Mouse (Mus musculus): Measurements from ENCODE around the gene Slc4a2. TPM values are rescaled to one million over a fixed set of nuclear protein-coding genes. Genes with fewer than 3 reads are reported as not detected.

The Slc4a2 gene
- polyA plus RNA-seq, 1 experiment from 2014 or later = 45.1 TPM

- H3K9me3 ChIP-seq (ENCODE audit: control insufficient read depth, low read length) = no peaks in the 10 kb centered on the region
- H3K27me3 ChIP-seq (ENCODE audit: control insufficient read depth, insufficient read depth, low read depth, low read length) = no peaks in the 10 kb centered on the region
- H3K4me3 ChIP-seq (ENCODE audit: low read length) = no peak overlapping the region
- WGBS = 49% methylated on average over 41 of the region's 41 CpGs
- ATAC-seq (ENCODE audit: low read depth) = peak; percentile 2; the same call in 1 of the 2 replicates
- H3K4me1 ChIP-seq (replicated peaks; ENCODE audit: control insufficient read depth, insufficient read depth, low read length) = peaks cover 5% of the 10 kb centered on the region
- no peak overlapping the region for H3K4me2 ChIP-seq (ENCODE audit: low read depth, low read length)
- no peak overlapping the region for H3K27ac ChIP-seq (ENCODE audit: low read length)
- H3K36me3 ChIP-seq (ENCODE audit: control insufficient read depth, insufficient read depth, low read length) = peaks cover 51% of the 10 kb centered on the region
- peak overlapping the region; percentile 24 for H3K9ac ChIP-seq (ENCODE audit: low read length)
Measured at GRCm38 (mm10) chr5:24482247-24483079, 58.8 kb downstream of the Slc4a2 start.

DNA sequence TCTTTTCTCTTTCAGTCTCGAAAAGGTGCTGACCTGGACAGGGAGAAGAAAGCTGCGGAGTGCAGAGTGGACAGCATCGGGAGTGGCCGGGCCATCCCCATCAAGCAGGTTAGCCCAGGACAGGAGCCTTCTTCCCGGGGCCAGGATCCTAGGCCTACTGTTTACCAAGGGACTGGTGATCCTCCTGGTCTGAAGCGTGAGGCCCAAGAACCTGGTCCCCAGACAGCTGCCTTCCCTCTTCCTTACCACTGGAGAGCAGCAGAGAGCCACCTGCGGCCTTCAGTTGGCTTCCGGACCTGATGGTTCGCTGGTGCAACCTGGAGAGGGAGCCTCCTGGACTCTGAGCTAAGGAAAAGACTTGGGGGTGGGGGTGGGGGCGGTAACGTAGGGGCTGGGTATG is 59.7 kb downstream of the Slc4a2 start:
- Histone ChIP-seq H3K27me3 (ENCODE audit: control insufficient read depth, insufficient read depth, low read depth, low read length) (no peaks in the 10 kb centered on the region), H3K9me3 (ENCODE audit: control insufficient read depth, low read length) (no peaks in the 10 kb centered on the region), H3K4me2 (ENCODE audit: low read depth, low read length) (no peak overlapping the region), H3K9ac (ENCODE audit: low read length) (peak overlapping the region; percentile 15; the same call in 1 of the 2 replicates), H3K4me3 (ENCODE audit: low read length) (no peak overlapping the region), H3K36me3 (ENCODE audit: control insufficient read depth, insufficient read depth, low read length) (peaks cover 51% of the 10 kb centered on the region), H3K27ac (ENCODE audit: low read length) (no peak overlapping the region), H3K4me1 (replicated peaks; ENCODE audit: control insufficient read depth, insufficient read depth, low read length) (peaks cover 5% of the 10 kb centered on the region)
- ATAC-seq (ENCODE audit: low read depth) = peak; percentile 51; the same call in 1 of the 2 replicates
- 25% methylated on average over 11 of the region's 11 CpGs for WGBS

GRCm38 (mm10) chr5:24484963-24485362 is 61.3 kb downstream of the Slc4a2 start:
- Histone ChIP-seq H3K4me1 (replicated peaks; ENCODE audit: control insufficient read depth, insufficient read depth, low read length) (peaks cover 5% of the 10 kb centered on the region), H3K4me3 (ENCODE audit: low read length) (no peak overlapping the region), H3K27ac (ENCODE audit: low read length) (no peak overlapping the region), H3K36me3 (ENCODE audit: control insufficient read depth, insufficient read depth, low read length) (peaks cover 58% of the 10 kb centered on the region), H3K27me3 (ENCODE audit: control insufficient read depth, insufficient read depth, low read depth, low read length) (no peaks in the 10 kb centered on the region), H3K4me2 (ENCODE audit: low read depth, low read length) (no peak overlapping the region), H3K9me3 (ENCODE audit: control insufficient read depth, low read length) (no peaks in the 10 kb centered on the region), H3K9ac (ENCODE audit: low read length) (no peak overlapping the region)
- no peak for ATAC-seq (ENCODE audit: low read depth)
- WGBS = 60% methylated on average over 22 of the region's 22 CpGs

DNA sequence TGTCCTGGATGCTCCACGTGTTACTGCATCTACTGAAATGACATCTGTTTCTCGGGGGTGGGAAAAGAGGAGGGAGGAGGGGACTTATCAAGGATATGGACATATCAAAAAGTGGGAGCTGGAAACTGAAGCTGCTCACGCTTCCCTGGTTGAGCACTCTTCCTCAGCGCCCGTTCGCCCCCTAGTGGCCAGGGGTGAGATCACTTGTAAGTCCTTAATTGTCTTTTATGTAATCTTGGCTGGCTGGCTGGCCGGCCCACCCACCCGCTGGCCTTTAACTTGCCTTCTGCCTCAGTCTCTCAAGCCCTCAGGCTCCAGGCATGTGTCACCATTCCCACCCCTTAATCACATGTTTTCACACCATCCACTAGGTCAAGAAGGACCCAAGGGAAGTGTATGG is 62.5 kb downstream of the Slc4a2 start:
- no peak overlapping the region for H3K9ac ChIP-seq (ENCODE audit: low read length)
- no peaks in the 10 kb centered on the region for H3K9me3 ChIP-seq (ENCODE audit: control insufficient read depth, low read length)
- H3K27ac ChIP-seq (ENCODE audit: low read length) = no peak overlapping the region
- H3K4me1 ChIP-seq (replicated peaks; ENCODE audit: control insufficient read depth, insufficient read depth, low read length) = peaks cover 5% of the 10 kb centered on the region
- 1% methylated on average over 8 of the region's 8 CpGs for WGBS
- ATAC-seq (ENCODE audit: low read depth) = peak; percentile 34; the same call in 1 of the 2 replicates
- no peak overlapping the region for H3K4me3 ChIP-seq (ENCODE audit: low read length)
- no peak overlapping the region for H3K4me2 ChIP-seq (ENCODE audit: low read depth, low read length)
- H3K27me3 ChIP-seq (ENCODE audit: control insufficient read depth, insufficient read depth, low read depth, low read length) = no peaks in the 10 kb centered on the region
- H3K36me3 ChIP-seq (ENCODE audit: control insufficient read depth, insufficient read depth, low read length) = peaks cover 57% of the 10 kb centered on the region

DNA sequence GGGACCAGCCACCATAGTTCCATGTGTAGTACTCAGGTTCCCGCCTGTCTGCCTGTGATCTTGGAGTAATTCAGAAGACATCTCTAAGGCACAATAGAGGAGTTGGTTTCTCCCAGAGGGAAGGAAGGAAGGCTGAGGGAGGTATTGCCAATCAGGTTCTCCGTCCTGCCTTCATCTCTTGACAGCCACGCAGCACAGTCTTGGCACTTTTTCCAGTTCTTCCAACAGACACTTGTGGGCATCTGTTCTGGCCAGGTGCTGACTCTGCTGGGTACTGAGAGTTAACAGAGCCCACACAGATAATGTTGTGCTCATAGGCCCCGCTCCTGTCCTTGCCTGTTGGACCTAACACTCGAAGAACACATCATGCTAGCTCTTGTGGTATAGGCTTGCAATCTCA is 63.1 kb downstream of the Slc4a2 start:
- peaks cover 61% of the 10 kb centered on the region for H3K36me3 ChIP-seq (ENCODE audit: control insufficient read depth, insufficient read depth, low read length)
- no peak overlapping the region for H3K9ac ChIP-seq (ENCODE audit: low read length)
- whole genome bisulfite sequencing = 84% methylated on average over 5 of the region's 5 CpGs
- H3K4me2 ChIP-seq (ENCODE audit: low read depth, low read length) = no peak overlapping the region
- ATAC-seq (ENCODE audit: low read depth) = no peak
- H3K27me3 ChIP-seq (ENCODE audit: control insufficient read depth, insufficient read depth, low read depth, low read length) = no peaks in the 10 kb centered on the region
- no peak overlapping the region for H3K27ac ChIP-seq (ENCODE audit: low read length)
- peaks cover 5% of the 10 kb centered on the region for H3K4me1 ChIP-seq (replicated peaks; ENCODE audit: control insufficient read depth, insufficient read depth, low read length)
- H3K4me3 ChIP-seq (ENCODE audit: low read length) = no peak overlapping the region
- H3K9me3 ChIP-seq (ENCODE audit: control insufficient read depth, low read length) = no peaks in the 10 kb centered on the region

- H3K9ac ChIP-seq (ENCODE audit: low read length) = no peak overlapping the region
- H3K27me3 ChIP-seq (ENCODE audit: control insufficient read depth, insufficient read depth, low read depth, low read length) = no peaks in the 10 kb centered on the region
- WGBS = 86% methylated on average over 14 of the region's 14 CpGs
- H3K4me2 ChIP-seq (ENCODE audit: low read depth, low read length) = no peak overlapping the region
- no peak overlapping the region for H3K4me3 ChIP-seq (ENCODE audit: low read length)
- H3K9me3 ChIP-seq (ENCODE audit: control insufficient read depth, low read length) = no peaks in the 10 kb centered on the region
- no peak for ATAC-seq (ENCODE audit: low read depth)
- H3K4me1 ChIP-seq (replicated peaks; ENCODE audit: control insufficient read depth, insufficient read depth, low read length) = no peaks in the 10 kb centered on the region; the same call in none of the 2 replicates
- peaks cover 64% of the 10 kb centered on the region for H3K36me3 ChIP-seq (ENCODE audit: control insufficient read depth, insufficient read depth, low read length)
- no peak overlapping the region for H3K27ac ChIP-seq (ENCODE audit: low read length)
Measured at GRCm38 (mm10) chr5:24490413-24490920, 66.8 kb downstream of the Slc4a2 start.

Other genes with a start within 250 kb of the Slc4a2 start
- gene Kcnh2, start 72.2 kb upstream of the Slc4a2 start, polyA plus RNA-seq (2015; fragmentation: Nextera tagmentation; extraction: Ambion mirVana) = 5.6 and 6.5 TPM in 2 replicates
- 18.9 and 19.8 TPM in 2 replicates for gene Nos3, start 59.0 kb upstream of the Slc4a2 start, polyA plus RNA-seq (2015; fragmentation: Nextera tagmentation; extraction: Ambion mirVana)
- 0.46 and 0.49 TPM in 2 replicates for gene Atg9b, start 31.7 kb upstream of the Slc4a2 start, polyA plus RNA-seq (2015; fragmentation: Nextera tagmentation; extraction: Ambion mirVana)
- gene Abcb8, start 30.2 kb upstream of the Slc4a2 start, polyA plus RNA-seq (2015; fragmentation: Nextera tagmentation; extraction: Ambion mirVana) = 48.0 and 51.4 TPM in 2 replicates
- gene Asic3, start 10.4 kb upstream of the Slc4a2 start, polyA plus RNA-seq (2015; fragmentation: Nextera tagmentation; extraction: Ambion mirVana) = 0.19 TPM in 1 of 2 replicates, not detected in the other
- gene Cdk5, start 307 bp upstream of the Slc4a2 start, polyA plus RNA-seq (2015; fragmentation: Nextera tagmentation; extraction: Ambion mirVana) = 43.0 and 45.8 TPM in 2 replicates
- gene Fastk, start 21.4 kb downstream of the Slc4a2 start, polyA plus RNA-seq (2015; fragmentation: Nextera tagmentation; extraction: Ambion mirVana) = 96.6 and 99.2 TPM in 2 replicates
- gene Tmub1, start 24.0 kb downstream of the Slc4a2 start, polyA plus RNA-seq (2015; fragmentation: Nextera tagmentation; extraction: Ambion mirVana) = 18.0 and 19.6 TPM in 2 replicates
- 18.6 and 22.1 TPM in 2 replicates for gene Agap3, start 28.3 kb downstream of the Slc4a2 start, polyA plus RNA-seq (2015; fragmentation: Nextera tagmentation; extraction: Ambion mirVana)
- gene Gbx1, start 103.4 kb downstream of the Slc4a2 start, polyA plus RNA-seq (2015; fragmentation: Nextera tagmentation; extraction: Ambion mirVana) = not detected in 2 replicates
- 0.13 and 0.63 TPM in 2 replicates for gene Asb10, start 117.1 kb downstream of the Slc4a2 start, polyA plus RNA-seq (2015; fragmentation: Nextera tagmentation; extraction: Ambion mirVana)
- 0.14 TPM in 1 of 2 replicates, not detected in the other for gene 4931409K22Rik, start 133.0 kb downstream of the Slc4a2 start, polyA plus RNA-seq (2015; fragmentation: Nextera tagmentation; extraction: Ambion mirVana)
- gene Abcf2, start 153.6 kb downstream of the Slc4a2 start, polyA plus RNA-seq (2015; fragmentation: Nextera tagmentation; extraction: Ambion mirVana) = 88.9 and 93.4 TPM in 2 replicates
- gene Chpf2, start 162.9 kb downstream of the Slc4a2 start, polyA plus RNA-seq (2015; fragmentation: Nextera tagmentation; extraction: Ambion mirVana) = 19.4 and 20.2 TPM in 2 replicates
- 21.1 and 22.2 TPM in 2 replicates for gene Smarcd3, start 200.6 kb downstream of the Slc4a2 start, polyA plus RNA-seq (2015; fragmentation: Nextera tagmentation; extraction: Ambion mirVana)